Mouse (Mus musculus): ENCODE results near the gene Sorbs1.
"Not testable (repeated sequence)": the region's sequence is repeated elsewhere in the genome, so short reads cannot be mapped to it uniquely, and the experiment has no call there.

Sorbs1 gene

DNA sequence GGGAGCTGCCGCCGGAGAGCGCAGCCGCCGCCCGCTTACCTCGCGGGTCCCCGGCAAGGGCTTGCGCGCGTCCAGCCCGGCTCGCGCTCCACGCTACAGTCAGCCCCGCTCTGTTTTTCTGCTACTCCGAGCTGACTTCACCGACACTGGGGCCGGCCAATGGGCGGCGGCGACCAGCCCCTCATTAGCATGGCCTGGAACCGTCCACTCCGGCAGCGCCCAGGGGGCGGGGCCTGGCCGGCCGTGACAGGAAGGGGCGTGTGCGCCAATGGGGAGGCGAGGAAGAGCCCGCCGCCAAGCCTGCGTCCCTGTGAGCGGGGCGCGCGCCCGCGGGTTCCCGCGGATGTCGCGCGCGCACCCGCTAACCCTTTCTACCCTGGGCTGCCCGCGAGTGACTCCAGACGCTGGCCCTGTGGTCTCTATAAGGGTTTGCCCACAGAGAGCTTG is at the start of gene Sorbs1:
Gene Sorbs1, minus strand, starts transcription at position 148 of the 447 bp plus-strand sequence.
- peak; percentile 97 for DNase-seq

DNA sequence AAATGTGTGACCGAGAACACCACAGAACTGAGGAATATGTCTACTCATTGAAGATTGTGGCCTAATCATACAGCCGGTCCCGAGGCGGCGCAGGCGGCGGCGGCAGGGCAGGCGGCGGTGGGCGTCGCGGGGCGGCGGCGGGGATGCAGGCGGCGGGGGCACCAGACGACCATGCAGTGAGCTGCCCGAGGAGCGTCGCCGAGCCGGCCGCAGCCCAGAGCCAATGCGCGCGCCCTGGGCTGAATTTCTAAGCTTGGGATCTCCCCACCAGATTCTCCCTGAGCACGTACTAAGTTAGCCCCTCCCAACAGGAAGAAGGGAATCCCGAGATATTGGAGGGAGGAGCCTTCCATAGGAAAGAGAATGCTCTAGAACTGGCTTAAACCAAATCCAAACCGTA is 47.9 kb upstream of the Sorbs1 start:
- DNase-seq: not testable (repeated sequence)

DNA sequence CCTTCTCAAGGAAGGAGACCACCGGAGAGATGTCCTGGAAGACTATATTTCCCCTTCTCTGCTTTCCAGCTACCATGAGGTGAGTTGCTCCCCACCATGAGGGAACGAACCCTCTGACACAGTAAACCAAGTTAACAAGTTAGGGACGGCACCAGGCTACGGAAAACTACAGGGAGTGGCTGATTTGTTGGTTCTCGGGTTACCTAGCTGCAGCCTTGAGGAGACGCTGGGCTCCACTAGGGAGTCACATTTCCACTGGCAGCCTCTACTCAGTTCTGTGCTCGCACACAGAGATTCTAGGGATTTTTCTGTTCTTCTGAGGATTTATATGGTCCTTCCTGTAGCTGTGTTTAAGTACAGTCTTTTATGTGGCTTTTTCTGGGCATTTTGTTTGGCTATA is 42.5 kb upstream of the Sorbs1 start:
- DNase-seq: no peak

DNA sequence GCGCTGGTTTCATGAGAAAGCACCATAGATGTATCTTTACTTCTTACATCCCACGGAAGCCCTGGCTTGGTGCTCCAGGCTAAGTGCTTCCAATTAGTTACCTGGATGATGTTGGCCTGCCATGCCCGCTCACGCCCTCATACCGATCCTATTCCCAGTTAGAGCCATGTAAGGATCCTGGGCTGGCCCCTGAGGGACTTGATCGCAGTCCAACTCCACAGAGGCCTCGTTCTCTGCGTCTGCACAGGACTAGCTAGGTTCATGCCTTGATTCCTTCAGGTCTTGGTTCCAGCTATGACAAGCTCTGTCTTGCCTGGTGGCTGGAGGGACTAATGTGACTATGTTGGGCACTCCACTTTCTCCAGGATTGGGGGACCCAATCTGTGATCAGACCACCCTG is 41.6 kb upstream of the Sorbs1 start:
- no peak for DNase-seq

DNA sequence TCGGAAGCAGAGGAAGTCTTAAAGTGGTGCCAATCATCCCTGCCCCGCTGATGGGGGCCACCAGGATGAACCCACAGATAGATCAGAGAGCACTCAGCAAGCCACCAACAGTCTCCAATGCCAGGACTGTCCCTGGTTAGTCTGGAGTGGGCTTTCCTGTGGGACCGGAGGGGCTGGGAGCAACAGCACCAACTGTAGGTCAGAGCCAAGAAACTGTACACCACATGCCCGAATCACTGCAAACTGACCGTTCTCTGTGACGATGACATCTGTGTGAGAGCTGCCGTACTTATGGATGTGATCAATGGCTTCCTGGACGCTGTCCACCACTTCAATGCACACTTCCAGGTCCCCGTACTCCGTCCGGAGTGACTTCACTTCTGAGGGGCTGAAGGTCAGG is 40.8 kb upstream of the Sorbs1 start:
- DNase-seq: no peak

DNA sequence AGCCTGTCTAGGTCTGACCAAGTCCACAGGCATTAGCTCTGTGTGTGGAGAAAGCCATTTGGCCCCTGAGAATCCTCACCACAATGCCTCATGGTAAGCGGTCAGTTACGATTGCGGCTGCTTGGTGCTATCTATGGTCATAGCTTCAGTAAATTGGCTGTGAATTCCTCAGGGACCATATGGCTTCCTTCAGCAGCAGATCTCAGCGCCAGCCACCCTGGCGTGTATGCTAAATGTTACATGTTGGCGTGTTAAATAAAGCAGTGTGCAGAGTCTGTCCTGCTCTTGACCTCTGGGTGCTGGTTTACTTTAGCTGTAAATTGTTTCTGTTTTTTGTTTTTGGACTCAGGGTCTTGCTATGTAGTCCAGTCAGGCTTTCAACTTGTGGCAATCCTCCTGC is 40.3 kb upstream of the Sorbs1 start:
- no peak for DNase-seq

DNA sequence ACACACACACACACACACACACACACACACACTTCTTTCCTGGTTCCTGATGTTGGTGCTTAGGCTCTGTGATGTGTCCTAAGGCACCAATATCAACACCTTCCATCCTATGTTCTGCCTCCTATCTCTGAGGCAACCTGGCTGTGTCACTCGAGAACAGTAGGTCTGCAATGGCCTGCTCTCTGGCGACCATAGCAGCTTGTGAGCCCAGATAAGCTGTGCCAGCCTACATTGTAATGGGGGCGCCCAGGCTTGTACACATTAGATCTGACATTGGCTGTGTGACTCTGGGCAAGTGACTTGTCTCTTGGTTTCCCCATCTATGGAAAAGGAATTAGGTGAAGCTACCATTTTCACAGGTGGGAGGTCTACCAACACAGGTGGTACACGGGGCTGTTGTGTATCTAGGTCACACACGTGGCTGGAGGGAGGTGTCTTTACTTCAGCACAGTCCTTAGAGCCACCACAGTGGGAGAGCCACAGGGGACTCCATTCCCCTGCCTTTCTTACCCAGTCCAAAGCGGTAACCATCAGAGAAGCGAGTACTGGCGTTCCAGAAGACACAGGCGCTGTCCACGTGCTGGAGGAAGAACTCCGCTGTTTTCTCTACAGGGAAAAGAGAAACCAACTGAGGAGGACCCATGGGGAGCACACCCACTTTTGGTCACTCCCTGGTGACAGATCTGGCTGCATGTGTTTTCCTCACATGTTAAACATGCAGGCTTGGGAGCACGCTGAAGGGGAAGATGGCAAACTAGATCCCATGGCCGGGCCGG is 39.6 kb upstream of the Sorbs1 start:
- DNase-seq: no peak

DNA sequence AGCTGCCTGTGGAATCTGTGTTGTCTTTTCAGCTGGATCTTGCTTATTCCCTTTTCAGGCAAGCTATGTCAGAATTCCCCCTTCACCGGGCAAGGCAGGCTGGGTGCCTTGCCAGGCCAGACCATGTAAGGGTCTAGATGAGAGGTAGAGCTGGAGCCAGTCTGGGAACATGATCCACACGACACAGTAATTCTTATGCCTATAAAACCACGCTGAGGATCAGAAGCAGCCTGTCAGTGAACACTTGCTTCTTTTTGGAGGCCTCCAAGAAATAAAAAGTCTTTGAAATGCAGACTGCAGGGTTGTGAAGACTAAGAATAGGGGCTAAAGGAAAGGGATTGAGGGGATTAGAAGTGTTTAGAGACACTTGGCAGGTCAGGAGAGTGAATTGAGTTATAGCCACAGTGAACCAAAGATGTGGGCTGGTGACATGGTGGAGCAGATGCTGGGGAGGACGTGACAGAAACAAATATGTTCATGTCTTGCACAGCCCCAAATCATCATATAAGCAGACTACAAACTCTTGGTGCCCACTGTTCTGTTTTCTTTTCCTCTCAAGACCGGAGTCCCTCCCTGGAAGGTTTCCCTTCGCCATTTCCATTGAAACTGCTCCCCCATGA is 36.0 kb upstream of the Sorbs1 start:
- no peak for DNase-seq

DNA sequence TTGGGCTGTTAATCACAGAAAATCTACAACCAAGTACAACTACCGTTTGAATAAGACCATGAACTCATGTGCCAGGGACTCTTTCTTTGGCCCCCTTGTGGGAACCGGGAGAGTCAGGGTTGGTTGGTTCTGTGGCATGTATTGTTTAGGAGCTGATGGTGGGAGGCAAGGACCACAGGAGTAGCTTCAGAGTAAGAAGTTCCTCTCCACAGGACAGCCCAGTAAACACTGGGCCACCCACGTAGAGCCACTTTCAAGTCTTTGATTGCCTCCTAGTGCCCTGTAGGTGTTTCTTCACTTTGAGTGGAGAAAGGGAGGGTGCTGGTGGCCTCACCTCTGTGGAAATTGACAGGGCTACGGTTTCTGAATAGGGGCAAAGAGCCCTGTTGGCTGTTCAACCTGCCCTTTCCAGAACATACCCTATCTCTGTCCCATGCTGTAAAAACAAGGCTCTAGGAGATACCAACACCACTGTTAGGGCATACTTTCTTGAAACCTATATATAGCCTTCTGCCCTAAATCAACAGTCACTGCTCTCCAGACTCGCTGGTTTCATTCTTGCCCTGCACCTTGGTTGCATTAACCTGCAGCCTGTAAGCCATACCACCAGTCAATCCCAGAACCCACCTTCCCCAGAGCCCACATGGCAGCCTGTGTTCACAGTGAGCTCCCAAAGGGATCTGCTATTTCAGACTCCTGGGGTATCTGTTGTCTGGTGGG is 35.4 kb upstream of the Sorbs1 start:
- no peak for DNase-seq

DNA sequence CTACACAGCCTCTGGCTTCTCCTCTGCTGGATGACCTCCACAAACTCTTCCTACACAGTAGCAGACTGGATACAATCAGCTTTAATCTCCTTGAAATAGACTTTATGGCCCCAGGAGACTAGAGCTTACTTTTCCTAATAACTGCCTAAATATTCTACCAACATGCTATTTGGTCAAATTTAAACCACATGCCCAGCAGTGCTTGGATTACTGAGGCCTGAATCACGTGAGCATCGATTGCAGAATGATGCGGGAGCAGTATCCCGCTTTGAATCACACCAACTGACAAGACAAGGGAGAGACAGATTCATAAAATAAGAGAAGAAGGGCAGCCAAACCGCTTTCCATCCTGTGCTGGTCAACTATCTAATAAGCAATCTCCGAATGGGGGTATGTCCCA is 34.8 kb upstream of the Sorbs1 start:
- no peak for DNase-seq

DNA sequence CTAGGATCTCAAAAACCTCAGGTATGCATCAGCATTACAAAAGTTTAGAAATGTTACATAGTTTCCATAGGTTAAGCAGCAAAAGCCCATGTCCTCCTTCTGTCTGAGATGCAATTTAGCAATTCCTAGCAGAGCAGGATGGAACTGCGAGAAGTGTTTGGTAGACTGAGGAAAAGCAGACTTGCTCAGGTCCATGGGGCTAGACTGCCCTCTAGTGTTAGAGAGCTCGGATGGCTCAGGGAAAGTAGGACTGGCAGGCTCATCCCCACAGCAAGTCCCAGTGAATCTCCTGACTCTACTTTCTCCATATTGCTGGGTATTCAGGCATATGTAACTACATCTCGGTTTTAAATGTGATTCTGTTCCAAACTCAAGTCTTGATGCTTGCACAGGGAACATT is 31.3 kb upstream of the Sorbs1 start:
- peak; percentile 66 for DNase-seq

DNA sequence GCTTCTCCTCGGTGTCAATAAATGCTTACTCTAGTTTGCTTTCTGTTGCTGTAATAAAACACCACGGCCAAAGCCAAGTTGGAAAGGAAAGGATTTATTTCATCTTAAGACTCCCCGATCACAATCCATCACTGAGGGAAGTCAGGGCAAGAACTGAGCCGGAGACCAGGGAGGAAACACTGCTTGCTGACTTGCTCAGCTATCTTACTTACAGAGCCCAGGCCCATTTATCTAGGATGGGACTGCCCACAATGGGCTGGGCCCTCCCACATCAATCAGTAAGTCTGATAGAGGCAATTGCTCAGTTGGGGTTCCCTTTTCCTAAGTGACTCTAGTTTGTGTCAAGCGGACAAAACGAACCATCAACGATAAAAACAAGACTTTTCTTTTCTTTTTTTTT is 29.2 kb upstream of the Sorbs1 start:
- DNase-seq: no peak

DNA sequence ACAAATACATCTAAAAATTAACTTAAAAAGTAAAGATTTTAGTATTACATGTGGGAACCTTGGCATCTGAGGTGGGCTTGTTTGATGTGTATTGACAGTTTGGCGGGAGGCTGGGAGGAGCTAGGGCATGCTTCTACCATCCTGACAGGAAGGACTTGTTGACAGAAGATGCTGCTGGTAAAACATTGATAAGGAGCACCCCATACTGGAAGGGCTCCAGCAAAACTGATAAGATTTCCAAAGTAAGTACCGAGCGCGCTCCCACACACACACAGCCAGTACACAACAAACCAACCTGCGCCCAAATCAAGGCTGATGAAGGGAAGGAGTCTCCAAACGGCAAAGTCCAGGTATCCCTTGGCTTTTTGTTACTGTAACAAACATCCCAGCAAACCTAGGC is 22.9 kb upstream of the Sorbs1 start:
- no peak for DNase-seq

DNA sequence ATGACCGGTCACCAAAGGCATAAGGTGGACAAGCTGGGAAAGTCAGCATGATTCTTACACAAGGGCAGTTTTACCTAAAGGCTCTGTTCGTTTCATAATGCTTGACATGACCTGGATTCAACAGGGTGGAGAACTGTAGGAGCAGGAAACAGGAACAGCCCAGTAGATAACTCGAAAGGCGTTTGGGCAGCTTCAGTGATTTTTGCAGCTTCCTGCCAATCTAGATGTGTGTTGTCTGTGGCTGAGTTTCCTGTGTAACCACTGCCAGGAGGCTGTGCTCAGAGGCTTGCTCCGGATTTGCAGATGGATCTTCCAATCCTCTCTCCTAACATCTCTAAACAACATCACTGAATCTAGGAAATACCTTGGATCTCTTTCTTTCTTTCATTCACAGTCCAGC is 18.9 kb upstream of the Sorbs1 start:
- no peak for DNase-seq

DNA sequence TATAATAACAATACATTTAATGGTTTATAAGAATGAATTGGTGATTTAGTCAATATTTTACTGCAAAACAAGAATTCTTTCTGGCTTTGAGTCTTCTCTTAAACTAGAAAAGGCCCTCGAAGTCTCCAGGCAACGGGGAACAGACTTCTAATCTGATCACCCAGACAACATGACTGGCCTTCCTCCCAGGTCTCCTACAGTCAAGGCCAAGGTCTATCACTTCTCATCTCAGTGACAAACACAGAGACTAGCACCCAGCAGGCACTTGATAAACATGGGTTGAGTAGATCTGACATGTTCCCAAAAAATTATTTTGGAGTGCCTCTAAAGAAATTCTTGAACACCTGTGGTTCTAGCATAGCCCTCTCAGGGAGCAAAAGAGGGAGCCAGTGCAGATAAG is 16.7 kb upstream of the Sorbs1 start:
- DNase-seq: no peak

DNA sequence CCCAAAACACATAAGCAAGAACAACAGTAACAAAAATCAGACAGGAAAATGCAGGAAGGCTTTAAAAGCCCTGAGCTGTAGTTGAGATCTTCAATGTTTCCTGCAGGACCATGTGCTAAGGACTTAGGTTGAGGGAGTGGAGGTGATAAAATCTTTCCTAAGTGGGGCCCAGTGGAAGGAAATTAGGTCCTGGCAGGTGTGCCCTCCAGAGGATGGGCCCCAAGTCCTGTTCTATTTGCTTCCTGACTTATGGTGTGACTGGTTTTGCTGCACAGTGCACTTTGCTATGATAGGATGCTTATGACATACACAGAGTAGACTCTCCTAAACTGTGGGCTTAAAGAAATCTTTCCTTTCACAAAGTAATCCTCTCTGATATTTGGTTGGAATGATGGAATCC is 14.7 kb upstream of the Sorbs1 start:
- no peak for DNase-seq

DNA sequence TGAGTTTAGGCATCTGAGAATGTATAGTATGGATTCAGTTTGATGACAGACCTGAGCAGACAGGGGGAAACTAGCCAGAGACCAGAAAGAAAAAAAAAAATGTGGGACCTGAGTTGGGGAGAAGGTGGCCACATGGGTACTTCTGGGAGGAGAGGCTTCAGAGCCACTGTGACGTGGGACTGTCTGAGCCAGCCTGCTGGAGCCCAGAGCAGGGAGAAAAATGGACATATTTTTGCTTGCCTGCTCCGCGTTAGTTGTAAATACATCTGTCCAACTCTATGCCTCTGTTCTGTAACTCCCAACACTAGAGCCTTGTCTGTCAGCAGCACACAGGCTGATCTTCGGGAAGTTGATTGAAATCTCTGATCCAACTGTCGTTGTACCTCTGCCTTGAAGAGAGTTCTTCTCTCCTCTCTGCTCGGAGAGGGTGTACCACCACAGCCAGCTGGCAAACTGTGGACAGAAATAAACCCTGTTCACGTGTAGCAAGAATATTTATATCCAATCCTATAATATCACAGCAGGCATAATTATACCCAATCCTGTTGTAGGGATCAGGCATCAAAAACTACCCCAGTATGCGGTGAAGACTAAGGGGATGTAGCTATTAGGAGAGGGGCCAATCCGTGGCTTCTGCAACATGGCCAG is 12.9 kb upstream of the Sorbs1 start:
- no peak for DNase-seq

DNA sequence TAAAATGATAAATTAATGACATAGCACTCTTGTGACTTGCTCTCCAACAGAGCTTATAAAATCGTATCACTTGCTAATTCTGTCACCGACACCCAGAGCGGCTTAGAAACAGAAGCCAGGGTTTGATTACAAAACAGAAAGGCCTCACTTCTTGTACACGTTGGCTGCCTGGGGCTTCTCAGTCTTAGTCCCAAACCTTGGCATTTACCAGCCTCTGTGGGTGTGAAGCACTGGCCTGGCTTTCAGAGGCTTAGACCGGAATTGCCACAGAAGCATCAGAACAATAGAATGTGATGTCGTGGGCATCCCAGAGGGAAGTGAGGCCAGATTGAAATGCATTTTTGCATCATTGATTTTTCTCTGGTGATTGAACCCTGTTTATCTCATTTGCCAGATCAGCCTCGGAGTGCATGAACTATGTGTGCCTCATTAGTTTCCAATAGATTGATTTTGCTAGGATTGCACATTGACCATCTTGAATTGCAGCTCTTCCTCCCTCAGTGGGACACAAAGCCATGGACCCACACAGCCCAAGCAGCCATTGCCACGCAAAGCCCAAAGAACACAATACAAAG is 9.9 kb upstream of the Sorbs1 start:
- DNase-seq: no peak

DNA sequence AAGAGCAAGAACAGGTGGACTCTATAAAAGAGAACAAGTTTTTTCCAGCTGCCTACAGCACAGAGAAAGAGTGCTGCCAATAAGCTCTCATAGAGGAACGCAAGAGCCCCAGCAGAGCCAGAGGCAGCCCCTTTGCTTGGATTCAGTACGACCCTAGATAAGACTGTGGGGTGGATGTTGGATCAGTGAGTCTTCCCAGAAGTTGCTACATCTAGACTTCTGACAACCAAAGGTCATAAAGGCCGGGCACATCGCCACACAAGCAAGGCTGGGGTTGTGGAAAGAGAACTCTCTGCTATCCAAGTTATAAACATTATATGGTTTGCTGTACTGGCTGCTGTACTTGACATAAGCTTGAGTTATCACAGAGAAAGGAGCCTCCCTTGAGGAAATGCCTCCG is 6.8 kb upstream of the Sorbs1 start:
- DNase-seq: no peak

DNA sequence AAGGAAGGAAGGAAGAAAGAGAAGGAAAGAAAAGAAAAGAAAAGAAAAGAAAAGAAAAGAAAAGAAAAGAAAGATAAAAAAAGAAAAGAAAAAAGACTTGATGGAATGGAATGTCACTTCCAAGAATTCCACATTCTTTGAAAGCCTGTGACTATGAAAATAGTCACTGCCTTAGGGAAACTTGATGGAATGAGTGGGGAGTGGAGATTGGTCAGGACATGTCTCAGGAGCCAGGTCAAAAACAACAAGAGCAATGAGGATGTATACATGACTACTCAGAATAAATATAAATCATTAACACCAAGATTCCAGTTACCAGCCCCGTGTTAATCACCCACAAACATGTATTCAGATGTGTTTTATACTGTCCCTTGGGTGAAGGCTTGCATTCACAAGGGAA is 5.1 kb upstream of the Sorbs1 start:
- DNase-seq: no peak

DNA sequence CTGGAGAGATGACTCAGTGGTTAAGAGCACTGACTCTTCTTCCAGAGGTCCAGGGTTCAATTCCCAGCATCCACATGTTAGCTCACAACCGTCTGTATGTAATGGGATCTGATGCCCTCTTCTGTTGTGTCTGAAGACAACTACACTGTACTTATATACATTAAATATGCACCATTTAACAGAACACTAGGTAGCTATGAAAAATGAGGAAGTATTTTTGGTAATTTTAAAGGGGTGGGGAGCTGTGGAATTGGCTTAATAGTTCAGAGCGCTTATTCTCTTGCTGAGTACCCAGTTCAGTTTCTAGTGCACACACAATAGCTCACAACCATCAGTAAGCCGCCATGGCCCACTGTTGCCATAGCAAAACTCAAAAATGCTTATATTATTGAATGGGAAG is 2.0 kb upstream of the Sorbs1 start:
- DNase-seq: no peak

DNA sequence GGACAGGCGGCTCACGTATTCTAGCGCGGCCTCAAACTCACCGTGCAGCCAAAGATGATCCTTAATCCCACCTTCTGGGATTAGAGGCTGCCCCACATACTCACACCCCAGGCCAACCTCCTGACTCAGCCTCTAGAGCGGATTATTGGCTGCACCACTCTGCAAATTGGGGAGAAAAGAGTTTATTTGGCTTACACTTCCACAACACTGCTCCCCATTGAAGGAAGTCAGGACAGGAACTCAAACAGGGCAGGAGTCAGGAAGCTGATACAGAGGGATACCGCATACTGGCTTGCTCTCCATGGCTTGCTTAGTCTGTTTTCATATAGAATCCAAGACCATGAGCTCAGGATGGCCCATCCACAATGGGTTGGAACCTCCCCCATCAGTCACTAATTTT is 797 bp upstream of the Sorbs1 start:
- DNase-seq: peak; percentile 63

All from cerebellum, adult 9-10 months (tissue).